Mouse (Mus musculus) embryonic facial prominence, embryonic 14.5 days (tissue): ENCODE measurements around the gene Alox5ap. TPM values are rescaled to one million over a fixed set of nuclear protein-coding genes. Genes with fewer than 3 reads are reported as not detected.
A peak's percentile ranks its signal among the peaks of the same experiment; 100 is the strongest.

Source experiments
- ATAC-seq: fragments of 200-750 bp; cut with Nextera tagmentation; 2 replicates; pipeline ENCODE4 v1.8.0; 2017; ENCODE audit warnings: low read depth, moderate number of reproducible peaks, moderate TSS enrichment
- DNase-seq: peaks from one replicate; pipeline ENCODE4 v3.0.0-alpha.2; 2015; ENCODE audit warnings: low spot score
- H3K27ac ChIP-seq: fragments of 300-500 bp; sonication (generic); replicated peaks from 2 replicates; pipeline ENCODE4 v1.5.1; 2014; ENCODE audit warnings: low read depth, mild to moderate bottlenecking, low read length, moderate library complexity
- H3K27me3 ChIP-seq: fragments of 300-500 bp; sonication (generic); replicated peaks from 2 replicates; pipeline ENCODE4 v1.6.1; 2014; ENCODE audit warnings: low read length; ENCODE audit not compliant: control insufficient read depth, insufficient read depth
- H3K36me3 ChIP-seq: fragments of 300-500 bp; sonication (generic); 2 replicates; pipeline ENCODE4 v1.6.1; 2014; ENCODE audit warnings: low read length, mixed read lengths; ENCODE audit not compliant: control insufficient read depth, insufficient read depth
- H3K4me1 ChIP-seq: fragments of 300-500 bp; sonication (generic); 2 replicates; pipeline ENCODE4 v1.6.1; 2014; ENCODE audit warnings: antibody characterized with exemption, low read length; ENCODE audit not compliant: control insufficient read depth, insufficient read depth
- H3K4me2 ChIP-seq: fragments of 300-500 bp; sonication (generic); 2 replicates; pipeline ENCODE4 v1.6.1; 2014; ENCODE audit warnings: low read depth, mild to moderate bottlenecking, low read length, moderate library complexity, mixed read lengths
- H3K4me3 ChIP-seq: fragments of 300-500 bp; sonication (generic); 2 replicates; pipeline ENCODE4 v1.5.1; 2014; ENCODE audit warnings: low read depth, mild to moderate bottlenecking, low read length
- H3K9ac ChIP-seq: fragments of 300-500 bp; sonication (generic); 2 replicates; pipeline ENCODE4 v1.6.1; 2014; ENCODE audit warnings: low read depth, mild to moderate bottlenecking, low read length, moderate library complexity, mixed read lengths
- H3K9me3 ChIP-seq: fragments of 300-500 bp; sonication (generic); 2 replicates; pipeline ENCODE4 v1.6.1; 2016; ENCODE audit warnings: low read length; ENCODE audit not compliant: control insufficient read depth
- WGBS: fragments of 180-500 bp; shearing (Covaris S2); extraction: QIAGEN DNeasy Blood & Tissue Kit; methylation state at CpG from one replicate; pipeline ENCODE4 v1.1.7; 2014; 5-methylcytosine and 5-hydroxymethylcytosine counted together
- polyA plus RNA-seq: library from polyadenylated mRNA; unstranded; fragments of >200 nt; fragmentation: Nextera tagmentation; extraction: Ambion mirVana; gene quantifications from 2 replicates; pipeline ENCODE4 v1.2.1, GENCODE M21; 2014

Alox5ap gene
- polyA plus RNA-seq, 1 experiment from 2014 or later: 17.4 TPM

GRCm38 (mm10) chr5:149286021-149286420 is 21.5 kb downstream of the Alox5ap start:
- H3K27ac ChIP-seq: no peak overlapping the region
- no peak for ATAC-seq

GRCm38 (mm10) chr5:149287148-149288038 is 22.8 kb downstream of the Alox5ap start:
- WGBS: 26% methylated on average over 41 of the region's 41 CpGs
- H3K9me3 ChIP-seq: peaks cover 5% of the 10 kb centered on the region; the same call in 1 of the 2 replicates
- peaks cover 4% of the 10 kb centered on the region; the same call in 1 of the 2 replicates for H3K4me1 ChIP-seq
- H3K9ac ChIP-seq: peak overlapping the region; percentile 59
- H3K4me3 ChIP-seq: peak overlapping the region; percentile 37
- peak; percentile 62 for DNase-seq
- no peak overlapping the region for H3K27ac ChIP-seq
- no peaks in the 10 kb centered on the region for H3K27me3 ChIP-seq
- H3K36me3 ChIP-seq: no peaks in the 10 kb centered on the region
- peak; percentile 75; the same call in 1 of the 2 replicates for ATAC-seq
- peak overlapping the region; percentile 67 for H3K4me2 ChIP-seq

More at GRCm38 (mm10) chr5:149286021-149286420, 21.5 kb downstream of the Alox5ap start:
- Histone ChIP-seq H3K4me3 (no peak overlapping the region), H3K27me3 (no peaks in the 10 kb centered on the region), H3K9ac (no peak overlapping the region), H3K36me3 (no peaks in the 10 kb centered on the region), H3K4me1 (peaks cover 4% of the 10 kb centered on the region; the same call in 1 of the 2 replicates), H3K4me2 (no peak overlapping the region), H3K9me3 (peaks cover 5% of the 10 kb centered on the region; the same call in 1 of the 2 replicates)
- DNase-seq: peak; percentile 27
- 50% methylated on average over 7 of the region's 7 CpGs for WGBS

GRCm38 (mm10) chr5:149291266-149291665 is 26.7 kb downstream of the Alox5ap start:
- DNase-seq: no peak
- Histone ChIP-seq H3K27me3 (no peaks in the 10 kb centered on the region), H3K4me2 (no peak overlapping the region), H3K4me1 (peaks cover 4% of the 10 kb centered on the region; the same call in 1 of the 2 replicates), H3K9me3 (peaks cover 4% of the 10 kb centered on the region; the same call in 1 of the 2 replicates), H3K27ac (no peak overlapping the region), H3K36me3 (no peaks in the 10 kb centered on the region), H3K9ac (no peak overlapping the region), H3K4me3 (no peak overlapping the region)
- WGBS: 89% methylated on average over 5 of the region's 5 CpGs
- no peak for ATAC-seq

DNA sequence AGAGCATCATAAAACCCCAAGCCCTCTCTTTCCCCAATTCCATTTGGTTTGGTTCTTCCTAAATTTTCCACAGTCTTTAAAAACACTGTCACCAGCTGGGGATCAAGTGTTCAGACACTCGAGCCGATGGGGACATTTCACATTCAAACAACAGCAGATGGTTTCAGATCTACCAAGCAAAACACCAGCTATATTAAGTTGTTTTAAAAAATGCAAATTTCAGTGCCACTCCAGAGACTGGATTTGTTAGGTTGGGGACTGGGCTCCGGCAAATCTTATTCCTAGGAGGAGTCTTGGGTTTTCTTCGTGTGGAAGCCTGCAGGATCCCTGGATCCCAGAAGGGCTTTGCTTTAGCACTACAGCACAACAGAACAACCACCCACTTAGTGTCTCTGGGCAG is 28.5 kb downstream of the Alox5ap start:
- ATAC-seq: no peak
- Histone ChIP-seq H3K36me3 (no peaks in the 10 kb centered on the region), H3K4me2 (no peak overlapping the region), H3K9ac (no peak overlapping the region), H3K27ac (no peak overlapping the region), H3K9me3 (peaks cover 15% of the 10 kb centered on the region), H3K4me1 (no peaks in the 10 kb centered on the region), H3K4me3 (no peak overlapping the region), H3K27me3 (no peaks in the 10 kb centered on the region)
- 69% methylated on average over 4 of the region's 4 CpGs for WGBS
- peak; percentile 29 for DNase-seq

- Histone ChIP-seq H3K4me2 (no peak overlapping the region), H3K27me3 (no peaks in the 10 kb centered on the region), H3K4me3 (no peak overlapping the region), H3K9me3 (peaks cover 15% of the 10 kb centered on the region), H3K27ac (no peak overlapping the region), H3K36me3 (no peaks in the 10 kb centered on the region), H3K4me1 (no peaks in the 10 kb centered on the region), H3K9ac (no peak overlapping the region)
- DNase-seq: no peak
- 96% methylated on average over 6 of the region's 6 CpGs for WGBS
- no peak for ATAC-seq
These were observed 32.2 kb downstream of the Alox5ap start for GRCm38 (mm10) chr5:149296808-149297207.

GRCm38 (mm10) chr5:149297464-149297863 is 32.9 kb downstream of the Alox5ap start:
- H3K27me3 ChIP-seq: no peaks in the 10 kb centered on the region
- no peak overlapping the region for H3K27ac ChIP-seq
- no peaks in the 10 kb centered on the region for H3K4me1 ChIP-seq
- no peak overlapping the region for H3K9ac ChIP-seq
- WGBS: 71% methylated on average over 2 of the region's 2 CpGs
- no peak overlapping the region for H3K4me3 ChIP-seq
- ATAC-seq (no peak), DNase-seq (no peak)
- no peaks in the 10 kb centered on the region for H3K36me3 ChIP-seq
- no peak overlapping the region for H3K4me2 ChIP-seq
- H3K9me3 ChIP-seq: peaks cover 15% of the 10 kb centered on the region

- ATAC-seq (no peak), DNase-seq (no peak)
- Histone ChIP-seq H3K27me3 (no peaks in the 10 kb centered on the region), H3K9ac (no peak overlapping the region), H3K27ac (no peak overlapping the region), H3K36me3 (no peaks in the 10 kb centered on the region), H3K4me1 (no peaks in the 10 kb centered on the region), H3K4me2 (no peak overlapping the region), H3K9me3 (peaks cover 15% of the 10 kb centered on the region), H3K4me3 (no peak overlapping the region)
- WGBS: 65% methylated on average over 4 of the region's 4 CpGs
These were observed 33.7 kb downstream of the Alox5ap start for GRCm38 (mm10) chr5:149298234-149298633.

GRCm38 (mm10) chr5:149312884-149313652 is 48.5 kb downstream of the Alox5ap start:
- Histone ChIP-seq H3K27me3 (no peaks in the 10 kb centered on the region), H3K9me3 (peaks cover 3% of the 10 kb centered on the region; the same call in 1 of the 2 replicates), H3K36me3 (no peaks in the 10 kb centered on the region), H3K27ac (peak overlapping the region; percentile 77), H3K4me3 (peak overlapping the region; percentile 17; the same call in 1 of the 2 replicates), H3K9ac (peak overlapping the region; percentile 41), H3K4me1 (peaks cover 10% of the 10 kb centered on the region), H3K4me2 (peak overlapping the region; percentile 48)
- DNase-seq: peak; percentile 87
- peak; percentile 74; the same call in 1 of the 2 replicates for ATAC-seq
- WGBS: 27% methylated on average over 23 of the region's 23 CpGs
